Mouse (Mus musculus): ENCODE data around the gene Crygb.

Crygb gene

DNA sequence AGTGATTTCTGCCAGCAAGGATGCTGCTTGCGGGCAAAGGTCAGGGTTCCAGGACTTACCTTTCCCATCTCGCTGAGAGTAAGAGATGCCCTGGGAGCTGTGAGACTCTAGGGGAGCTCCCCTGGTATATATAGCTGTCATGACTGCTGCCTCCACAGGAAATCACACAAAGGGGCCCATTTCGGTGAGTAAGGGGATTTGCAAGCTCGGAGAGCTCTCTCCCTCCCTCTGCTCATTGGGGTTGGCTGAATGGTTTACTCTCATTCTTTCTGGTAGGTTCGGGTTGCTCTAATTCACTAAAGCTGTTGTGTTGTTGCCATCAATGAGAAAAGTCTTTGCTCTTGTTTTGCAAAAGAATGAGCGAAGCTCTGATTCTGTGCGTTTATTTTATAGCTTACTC lies at the start of gene Crygb:
TSS of gene Crygb (minus strand) at position 101 of the 400 bp plus-strand sequence.
- no peak for DNase-seq

DNA sequence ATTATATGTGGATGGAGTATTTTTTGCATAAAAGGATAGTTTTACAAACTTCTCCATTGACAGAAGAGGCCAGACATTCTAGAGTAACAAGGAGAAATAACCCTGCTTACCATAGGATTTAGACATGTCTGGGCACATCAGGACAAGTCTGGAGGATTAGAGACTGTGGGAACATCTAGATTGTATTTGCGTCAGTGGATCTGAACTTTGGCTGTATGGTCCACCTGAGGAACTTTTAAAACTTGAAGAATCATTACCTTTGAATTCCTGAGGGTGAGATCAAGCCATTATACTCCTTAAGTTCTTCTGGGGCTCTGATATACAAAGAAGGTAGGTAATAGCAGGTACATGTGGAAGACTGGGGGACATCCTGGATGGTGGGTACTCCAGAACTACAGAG lies 49.6 kb upstream of the Crygb start:
- no peak for DNase-seq

DNA sequence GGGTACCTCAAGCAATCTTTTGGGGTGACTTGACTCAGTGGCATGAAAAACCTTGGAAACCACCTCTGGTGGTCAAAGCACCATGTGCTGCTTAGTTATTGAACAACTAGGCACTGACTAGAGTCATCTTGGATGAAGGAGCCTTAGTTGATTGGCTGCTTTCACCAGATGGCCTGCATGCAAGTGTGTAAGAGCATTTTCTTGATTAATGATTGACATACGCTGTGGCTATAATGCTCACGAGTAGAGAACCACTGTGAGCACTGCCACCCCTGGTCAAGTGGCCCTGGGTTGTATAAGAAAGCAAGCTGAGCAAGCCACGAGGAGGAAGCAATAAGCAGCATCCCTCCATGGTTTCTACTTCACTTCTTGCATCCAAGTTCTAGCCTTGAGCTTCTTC lies 48.1 kb upstream of the Crygb start:
- DNase-seq = no peak

DNA sequence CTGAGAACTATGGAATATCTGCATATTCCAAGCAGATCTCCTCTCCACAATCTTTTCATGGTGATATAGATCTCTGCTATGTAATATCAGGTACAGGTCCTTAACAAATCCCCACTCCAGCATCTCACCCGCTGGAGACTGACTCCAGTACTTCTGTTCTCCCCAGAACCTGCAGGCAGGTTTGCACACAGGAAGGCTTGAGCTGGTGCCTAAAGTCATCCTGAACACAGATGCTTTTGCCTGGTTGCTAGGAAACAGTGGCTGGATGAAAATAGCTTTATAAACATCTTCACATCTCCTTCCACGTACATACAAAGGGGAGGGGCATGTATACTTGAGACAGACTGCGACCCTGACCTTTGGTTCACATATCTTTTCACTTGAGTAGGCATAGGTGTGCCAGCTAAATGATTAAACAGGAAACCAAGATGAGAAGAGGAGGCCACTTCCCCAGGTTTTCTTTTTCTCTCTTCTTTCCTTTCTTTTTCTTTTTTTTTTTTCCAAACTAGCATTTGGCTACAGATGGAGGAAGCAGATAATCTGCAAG lies 47.6 kb upstream of the Crygb start:
- DNase-seq = peak; percentile 10

DNA sequence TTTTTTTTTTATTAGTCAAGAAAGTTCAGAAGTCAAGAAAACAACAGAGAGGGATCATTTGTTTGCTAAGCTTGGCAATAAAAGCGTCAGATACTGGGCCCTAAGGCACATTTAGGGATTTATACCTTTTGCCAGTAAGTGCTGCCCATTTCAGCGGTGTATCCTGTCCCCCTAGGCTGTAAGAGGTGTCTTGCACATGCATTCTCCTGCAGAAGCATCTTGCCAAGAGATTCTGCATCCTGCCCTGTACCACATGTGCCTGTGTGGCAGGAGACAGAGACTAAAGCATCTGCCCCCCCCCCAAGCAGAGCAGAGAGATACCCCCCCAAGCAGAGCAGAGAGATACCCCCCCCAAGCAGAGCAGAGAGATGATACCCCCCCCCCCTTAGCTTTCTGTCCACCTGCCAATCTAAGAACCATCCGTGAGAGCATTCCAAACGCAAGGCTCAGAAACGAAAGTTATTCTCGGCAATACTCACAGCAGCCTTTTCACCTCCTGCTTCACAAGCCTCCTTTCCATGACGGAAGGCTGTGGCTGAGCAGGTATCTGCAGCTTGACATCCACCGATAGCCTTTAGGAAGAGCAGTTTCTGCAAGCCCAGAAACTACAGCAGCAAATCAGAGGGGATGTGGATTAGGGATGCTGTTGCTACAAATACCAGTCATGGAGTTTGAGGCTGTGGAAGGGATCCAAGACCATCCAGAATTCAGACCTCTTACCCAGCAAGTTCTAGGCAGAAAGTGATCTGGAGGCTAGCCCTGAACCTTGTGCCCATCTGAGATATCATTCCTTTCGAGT lies 40.7 kb upstream of the Crygb start, which contains the start of gene D630023F18Rik:
TSS of gene D630023F18Rik (minus strand) at position 641 of the 799 bp plus-strand sequence.
- DNase-seq = peak; percentile 22

DNA sequence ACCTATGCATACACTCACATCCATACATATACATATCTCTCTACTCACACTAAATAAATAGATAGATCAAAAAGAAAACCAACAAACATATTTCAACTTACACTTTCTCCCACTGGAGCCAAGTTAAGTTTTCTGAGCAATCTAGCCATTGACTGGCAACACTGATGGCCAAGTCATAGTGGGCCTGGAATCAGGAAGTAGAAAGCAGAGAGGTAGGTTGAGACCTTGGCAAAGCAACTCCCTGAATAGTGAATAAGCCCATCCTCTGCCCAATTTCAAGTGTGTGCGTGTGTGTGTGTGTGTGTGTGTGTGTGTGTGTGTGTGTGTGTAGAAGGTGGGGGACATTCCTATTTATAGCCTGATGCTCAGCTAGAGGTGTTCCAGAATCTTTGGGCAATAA lies 37.4 kb upstream of the Crygb start, which contains the start of gene Gm28845:
TSS of gene Gm28845 (minus strand) at position 121 of the 400 bp plus-strand sequence.
- no peak for DNase-seq

DNA sequence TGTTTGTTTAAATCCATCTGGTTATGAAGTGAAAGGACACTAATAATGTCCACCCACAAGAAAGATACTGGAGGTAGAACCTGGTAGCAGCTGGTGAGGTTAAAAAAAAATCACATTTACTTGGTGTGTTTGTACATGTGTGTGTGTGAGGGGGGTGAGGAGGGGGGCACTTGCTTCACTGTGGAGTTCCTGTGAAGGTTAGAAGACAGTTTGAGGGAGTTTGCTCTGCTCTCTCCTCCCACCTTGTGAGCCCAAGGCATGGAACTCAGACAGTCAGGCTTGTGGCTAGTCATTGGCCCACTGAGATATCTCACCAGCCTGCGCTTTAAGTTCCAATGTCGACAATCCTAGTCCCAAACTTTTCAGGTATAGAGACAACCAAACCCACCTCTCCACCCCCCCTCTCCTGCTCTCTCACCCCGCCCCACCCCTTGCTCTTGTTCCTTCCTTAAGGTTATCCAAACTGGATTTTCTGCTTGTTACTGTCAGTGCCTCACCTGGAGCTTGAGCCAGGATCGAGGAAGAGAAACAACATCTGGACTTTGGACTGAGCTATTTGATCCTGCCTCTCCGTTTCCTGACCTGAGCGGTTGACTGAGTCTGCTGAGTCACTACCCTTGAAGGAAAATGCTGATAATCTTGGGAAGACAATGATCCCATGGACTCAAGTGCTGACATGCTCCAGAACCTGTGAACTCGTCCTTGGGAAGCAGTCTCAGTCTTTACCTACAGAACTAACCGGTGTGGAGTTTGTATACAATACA lies 36.2 kb upstream of the Crygb start:
- DNase-seq = no peak

DNA sequence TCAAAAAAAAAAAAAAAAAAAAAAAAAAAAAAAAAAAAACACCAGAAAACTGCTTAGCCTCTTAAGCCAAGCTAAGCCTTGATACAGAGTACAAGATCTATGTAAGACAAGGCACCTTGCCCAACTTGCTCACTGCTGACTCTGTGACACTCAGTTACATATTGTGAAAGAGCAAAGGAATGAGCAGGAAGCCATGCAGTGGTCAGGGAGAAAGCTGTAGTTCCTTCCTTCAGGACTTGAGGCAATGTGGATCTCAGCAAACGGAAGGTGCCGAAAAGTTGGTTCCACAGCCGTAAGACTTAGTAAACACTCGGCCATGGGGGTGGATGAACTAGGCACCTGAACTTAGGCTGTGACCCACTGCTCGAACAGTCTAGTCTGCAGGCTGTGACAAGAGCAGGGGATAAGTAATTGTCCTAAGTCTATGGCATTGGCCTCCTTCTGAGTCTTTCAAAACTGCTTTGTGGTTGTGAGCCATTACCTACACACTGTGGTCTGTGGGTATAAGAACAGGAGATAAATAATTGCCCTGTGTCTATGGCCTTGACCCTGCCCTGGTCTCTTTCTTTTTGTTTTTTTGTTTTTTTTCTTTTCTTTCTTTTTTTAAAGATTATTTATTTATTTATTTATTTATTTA lies 31.6 kb upstream of the Crygb start:
- DNase-seq = no peak

DNA sequence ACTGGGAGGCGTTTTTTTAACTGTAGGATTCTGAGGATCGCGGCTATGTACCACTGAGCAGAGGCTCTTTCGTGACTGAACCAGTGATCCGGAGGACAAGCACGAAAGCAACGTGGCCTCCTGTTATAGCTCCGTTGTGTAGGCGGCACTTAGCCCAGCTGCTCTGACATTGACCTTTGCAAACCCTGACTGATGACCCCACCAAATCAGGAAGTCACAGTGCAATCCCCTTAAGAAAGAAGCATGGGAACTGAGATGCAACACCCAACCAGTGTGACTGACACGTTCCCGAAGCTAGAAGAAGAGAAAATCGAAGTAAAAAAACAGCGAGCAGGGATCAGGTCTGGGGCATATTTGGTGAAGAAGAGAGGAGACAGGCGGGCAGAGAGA lies 30.7 kb upstream of the Crygb start:
- no peak for DNase-seq

DNA sequence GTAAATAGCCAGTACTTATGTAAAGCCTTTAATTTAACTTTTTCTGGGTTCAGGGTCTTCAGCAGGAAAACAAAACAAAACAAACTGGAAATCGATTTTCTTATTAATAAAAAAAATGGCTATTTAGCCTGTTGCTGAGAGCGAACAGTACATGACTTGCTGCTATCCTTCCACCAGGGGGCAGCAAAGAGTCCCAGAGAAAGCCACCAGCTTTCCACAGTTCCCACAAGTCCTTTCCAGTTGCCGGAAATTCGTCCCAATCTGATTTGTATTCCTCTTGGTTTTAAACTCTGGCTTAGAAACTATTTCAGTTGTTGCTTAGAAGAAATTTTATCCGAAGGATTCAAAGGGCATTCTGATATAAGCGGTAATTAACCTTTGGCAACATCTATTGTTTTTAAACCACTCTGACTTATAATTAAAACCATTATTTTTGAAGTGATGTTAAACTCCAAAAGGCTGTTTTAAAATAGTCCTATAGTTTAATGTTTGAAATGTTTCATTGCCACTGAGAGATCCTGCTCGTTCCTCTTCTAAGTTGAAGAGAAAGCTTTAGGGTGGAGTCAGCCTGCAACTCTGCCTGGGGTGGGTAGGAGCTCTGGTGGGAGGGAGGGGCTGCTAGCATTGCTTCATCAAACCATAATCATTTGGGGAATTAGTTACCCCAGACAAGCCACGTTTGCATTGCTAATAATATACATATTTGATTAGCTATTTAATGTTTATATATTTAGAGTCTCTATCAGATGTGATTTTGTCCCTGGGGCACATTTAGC lies 30.1 kb upstream of the Crygb start:
- peak; percentile 76 for DNase-seq

DNA sequence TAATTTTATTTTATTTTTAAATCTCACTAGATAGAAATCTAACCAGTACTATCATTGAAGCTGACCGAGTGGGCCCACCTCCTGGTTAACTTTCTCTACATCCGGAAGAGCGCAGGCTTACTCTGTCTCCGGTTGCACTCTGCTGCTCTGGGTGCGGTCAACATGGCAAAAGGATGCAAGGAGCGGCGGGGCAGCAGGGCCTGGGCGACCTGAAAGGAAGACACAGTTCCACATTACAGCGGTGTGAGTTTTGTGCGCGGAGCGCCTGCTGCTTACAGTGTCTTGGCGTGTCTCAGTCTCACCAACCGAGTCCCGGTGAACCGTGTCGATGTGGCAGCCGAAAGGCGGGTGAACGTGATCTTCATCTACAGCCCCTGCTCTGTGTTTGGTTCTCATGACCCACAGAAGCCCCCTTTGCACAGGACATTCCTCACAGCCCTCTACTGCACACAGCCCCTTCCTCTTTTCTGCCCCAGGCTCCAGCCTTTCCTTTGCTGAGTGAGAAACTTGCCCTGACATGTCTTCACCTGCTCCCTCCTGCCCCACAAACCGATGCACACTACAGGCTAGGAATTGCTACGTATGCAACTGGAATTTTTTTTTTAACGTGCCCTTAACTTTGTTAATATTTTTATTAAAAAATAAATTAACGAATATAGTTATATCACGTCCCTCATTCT lies 27.8 kb upstream of the Crygb start:
- no peak for DNase-seq

DNA sequence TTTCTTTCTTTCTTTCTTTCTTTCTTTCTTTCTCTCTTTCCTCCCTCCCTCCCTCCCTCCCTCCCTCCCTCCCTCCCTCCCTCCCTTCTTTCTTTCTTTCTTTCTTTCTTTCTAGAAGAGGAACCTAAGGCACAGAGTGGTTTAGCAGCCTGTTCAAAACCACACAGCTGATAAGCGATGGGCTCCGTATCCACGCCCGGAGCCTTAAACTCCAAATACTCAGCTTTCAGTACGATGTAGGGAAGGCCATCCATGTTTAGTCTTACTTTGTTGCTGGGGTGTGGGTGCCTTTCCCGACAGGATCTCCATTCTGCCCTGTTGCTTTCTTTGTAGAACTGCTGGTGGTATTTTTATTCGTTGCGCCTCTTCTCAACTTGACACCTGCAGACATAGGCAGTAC lies 27.1 kb upstream of the Crygb start:
- no peak for DNase-seq

DNA sequence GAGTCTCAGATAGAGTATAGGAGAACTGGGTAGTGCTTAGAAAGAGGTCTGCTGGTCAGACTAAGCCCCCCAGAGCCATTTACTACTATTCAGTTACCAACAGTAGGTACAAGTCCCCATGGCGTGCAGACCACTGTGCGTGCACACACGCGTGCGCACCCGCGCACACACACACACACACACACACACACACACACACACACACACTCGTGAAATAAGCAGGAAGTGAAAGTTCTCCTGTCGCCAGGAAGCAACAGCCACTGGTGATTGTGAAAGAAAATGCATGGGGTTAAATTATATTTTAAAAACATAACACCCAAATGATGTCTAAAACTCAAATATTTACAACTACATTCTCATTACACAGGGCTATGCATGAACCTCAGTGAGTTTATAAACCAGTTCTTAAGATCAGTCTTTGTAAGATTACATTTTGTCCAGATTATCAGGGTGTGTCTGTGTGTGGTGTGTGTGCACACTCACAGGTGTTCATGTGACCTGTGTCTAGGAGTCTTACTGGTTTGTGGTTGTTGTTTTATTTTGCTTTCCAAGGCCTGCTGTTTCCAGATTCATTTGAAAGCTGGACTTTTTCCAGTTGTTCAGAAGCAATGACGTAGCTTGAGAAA lies 25.7 kb upstream of the Crygb start:
- DNase-seq = no peak

DNA sequence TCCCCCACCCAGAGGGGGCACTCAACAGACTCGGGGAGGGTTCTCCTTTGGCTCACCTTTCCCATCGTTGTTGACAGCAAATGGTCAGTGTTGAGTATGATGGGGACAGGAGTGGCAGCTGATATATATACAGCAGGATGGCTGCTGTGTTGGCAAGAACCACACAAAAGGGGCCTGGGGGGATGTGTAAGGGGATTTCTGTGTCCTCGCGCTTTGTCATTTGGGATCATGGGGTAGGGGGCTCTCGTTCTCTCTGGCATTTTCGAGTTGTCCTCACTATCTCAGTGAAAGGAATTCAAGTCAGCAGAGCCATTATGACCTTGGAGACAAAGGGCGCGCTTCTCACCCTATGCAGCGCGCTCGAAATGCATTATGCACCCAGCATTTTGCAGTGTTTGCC lies 21.2 kb upstream of the Crygb start, which contains the start of gene Cryga:
TSS of gene Cryga (minus strand) at position 101 of the 400 bp plus-strand sequence.
- no peak for DNase-seq

DNA sequence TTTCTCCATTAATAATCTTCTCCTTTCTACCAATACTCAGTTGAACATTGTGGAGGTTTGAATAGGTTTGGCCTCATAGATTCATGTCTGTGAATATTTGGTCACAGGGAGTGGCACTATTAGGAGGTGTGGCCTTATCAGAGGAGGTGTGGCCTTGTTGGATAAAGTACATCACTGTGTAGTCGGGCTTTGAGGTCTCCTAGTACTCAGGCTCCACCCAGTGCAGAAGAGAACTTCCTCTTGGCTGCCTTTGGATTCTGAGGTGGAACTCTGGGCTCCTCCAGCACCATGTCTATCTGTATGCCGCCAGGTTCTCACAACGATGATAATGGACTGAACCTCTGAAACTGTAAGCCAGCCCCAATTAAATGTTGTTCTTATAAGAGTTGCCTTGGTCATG lies 14.9 kb upstream of the Crygb start:
- DNase-seq = no peak

DNA sequence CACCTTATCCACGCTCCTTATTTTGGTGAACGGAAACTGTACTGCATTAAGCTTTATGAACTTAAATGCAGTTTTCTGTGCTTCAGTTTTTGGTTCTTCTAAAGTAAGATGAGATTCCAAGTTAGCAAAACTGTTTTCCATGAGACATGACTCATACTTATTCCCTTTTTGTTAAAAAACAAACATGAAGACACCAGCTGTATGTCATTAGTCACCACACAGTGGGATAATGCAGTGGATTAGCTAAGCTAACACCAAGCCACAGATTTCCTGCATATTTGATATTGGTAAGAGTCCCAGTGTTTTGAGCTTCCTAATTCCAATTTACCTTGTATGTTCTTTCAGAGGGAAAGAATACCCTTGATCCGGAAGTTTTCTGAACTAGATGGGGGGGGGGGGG lies 9.5 kb upstream of the Crygb start:
- DNase-seq = no peak

DNA sequence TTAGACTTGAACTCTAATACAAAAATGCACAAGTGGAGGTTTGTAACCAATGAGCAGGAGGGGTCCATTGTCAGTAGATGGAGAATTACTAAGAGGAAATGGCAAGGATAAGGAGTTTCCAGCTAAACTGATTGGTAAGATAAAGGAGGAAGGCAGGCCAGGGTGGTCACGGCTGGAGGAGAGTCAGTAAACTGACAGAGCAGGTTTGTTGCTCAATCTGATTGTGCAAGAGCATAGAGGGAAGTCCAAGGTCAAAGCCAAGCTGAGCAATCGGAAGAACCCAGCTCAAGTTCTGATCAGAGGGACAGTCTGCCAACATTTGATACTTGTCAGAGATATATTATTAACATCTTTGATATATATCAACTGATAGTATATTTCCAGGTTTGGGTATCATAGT lies 8.3 kb upstream of the Crygb start:
- DNase-seq = no peak

DNA sequence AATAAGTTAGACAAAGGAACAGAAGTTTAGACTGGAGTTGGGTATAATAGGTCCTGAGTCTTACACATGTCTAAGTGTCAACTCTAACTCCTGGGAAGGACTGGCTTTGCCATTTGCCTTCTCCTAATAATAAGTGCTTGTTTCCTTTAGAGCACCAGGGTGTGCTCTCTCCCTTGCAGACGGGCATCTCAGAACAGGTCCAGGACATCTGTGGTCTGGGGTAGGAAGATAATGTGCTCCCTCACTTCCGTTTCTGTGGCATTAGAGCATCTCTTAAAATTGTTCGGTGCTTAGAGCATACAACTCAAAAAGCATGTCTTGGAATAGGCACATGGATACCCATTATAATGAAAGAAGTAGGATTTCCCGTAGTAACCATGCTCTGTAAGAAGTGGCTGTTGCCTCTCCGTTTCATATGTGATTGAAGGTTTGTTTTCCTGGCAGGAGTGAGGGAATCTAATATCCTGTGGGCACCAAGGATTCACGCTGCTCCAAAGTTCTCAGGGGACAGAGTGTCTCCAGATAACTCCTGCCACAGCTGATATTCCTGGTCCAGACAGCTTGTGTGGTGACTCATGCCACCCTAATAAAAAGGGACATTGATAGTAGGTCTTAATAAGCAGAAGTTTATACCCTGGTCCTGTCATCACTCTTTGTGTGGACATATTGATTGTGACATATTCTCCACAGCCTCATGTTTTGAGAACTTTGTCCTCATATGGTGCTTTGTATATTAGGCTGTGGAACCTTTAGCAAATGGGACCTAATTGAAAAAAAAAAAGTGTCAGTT lies 6.7 kb upstream of the Crygb start:
- no peak for DNase-seq

DNA sequence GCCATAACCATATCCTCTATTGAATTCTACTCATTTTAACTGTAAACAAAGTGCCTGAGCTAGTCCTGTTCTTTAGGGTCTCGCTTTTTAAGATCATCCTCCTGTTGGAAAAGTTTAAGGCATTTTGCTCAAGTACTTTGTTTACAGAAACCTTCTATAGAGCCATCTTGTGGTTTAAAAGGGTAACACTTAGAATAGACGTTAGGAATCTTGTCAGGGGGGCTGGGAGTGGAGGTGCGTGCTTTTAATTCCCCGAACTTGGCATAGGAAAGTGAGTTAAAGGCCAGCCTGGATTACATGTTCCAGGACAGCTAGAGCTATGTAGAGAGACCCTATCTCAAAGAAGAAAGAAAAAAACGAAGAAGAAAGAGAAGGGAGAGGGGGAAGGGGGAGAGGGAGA lies 6.5 kb downstream of the Crygb start:
- DNase-seq = no peak

DNA sequence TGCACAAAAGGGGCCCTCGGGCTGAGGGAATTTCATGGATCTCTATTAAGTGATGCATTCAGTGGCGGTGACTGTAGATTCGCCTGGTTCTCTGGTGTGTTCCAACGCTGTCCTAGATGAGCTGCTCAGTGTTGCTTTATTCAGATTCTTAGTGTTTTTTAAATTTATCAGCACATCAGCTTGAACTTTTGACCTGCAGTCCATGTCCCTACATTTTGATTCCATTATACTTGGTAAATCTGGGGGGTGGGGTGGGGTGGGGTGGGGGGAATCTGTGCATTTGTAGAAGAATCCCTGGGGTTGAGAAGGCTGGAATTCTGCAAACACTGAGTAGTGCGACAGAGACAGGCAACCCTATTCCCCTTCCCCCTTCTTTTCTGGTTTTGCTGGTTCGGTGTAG lies 8.5 kb downstream of the Crygb start, which contains the start of gene Crygc:
TSS of gene Crygc (minus strand) at position 101 of the 400 bp plus-strand sequence.
- no peak for DNase-seq

Measured in right cerebral cortex, adult 18-20 months (tissue).